Mouse (Mus musculus) thymus, adult 18-20 months (tissue): ENCODE data around the gene Dlg2.

Experiments
- DNase-seq, 2 experiments: peaks; one replicate each; pipeline ENCODE4 v3.0.0; 2022; ENCODE audit warnings: mixed read lengths in 2 of 2

Dlg2 gene

GRCm38 (mm10) chr7:91456796-91457195 is 980.3 kb downstream of the Dlg2 start:
- no peak for DNase-seq

DNA sequence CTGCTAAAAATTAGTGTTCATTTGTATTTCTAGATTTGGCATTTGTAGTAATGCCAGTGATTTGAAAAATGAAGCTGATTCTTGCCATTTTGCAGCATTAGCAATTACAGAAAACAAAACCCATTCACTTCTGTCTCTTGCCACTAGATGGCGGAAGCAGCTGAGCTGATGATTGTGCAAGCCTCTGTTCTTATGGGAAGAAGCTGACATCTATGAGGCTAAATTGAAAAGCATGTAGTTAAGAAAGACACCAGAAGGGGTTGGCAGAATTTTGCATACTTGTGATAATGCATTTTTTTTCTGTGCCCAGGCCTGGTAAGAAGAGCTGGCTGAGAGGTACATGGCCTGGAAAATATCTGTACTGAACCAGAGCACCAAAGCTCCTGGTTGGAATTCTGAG is 980.7 kb downstream of the Dlg2 start:
- no peak for DNase-seq

DNA sequence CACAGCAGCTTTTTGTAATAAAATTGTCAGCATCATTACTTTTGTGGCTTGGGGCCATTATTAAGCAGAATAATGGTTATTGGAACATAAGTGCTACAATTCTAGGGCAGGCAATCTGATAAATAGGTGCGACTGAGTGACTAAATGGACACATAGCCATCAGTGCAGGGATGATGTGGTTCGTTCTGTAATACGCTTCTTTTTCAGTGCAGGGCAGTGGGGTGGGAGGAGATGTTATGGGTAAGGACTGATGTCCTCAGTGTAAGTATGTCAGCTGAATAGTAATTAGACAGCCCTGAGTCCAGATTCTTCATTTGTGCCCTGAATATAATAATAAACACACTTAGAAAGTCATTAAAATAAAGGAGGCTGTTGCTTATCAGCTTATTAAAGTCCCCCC is 984.9 kb downstream of the Dlg2 start:
- no peak for DNase-seq

DNA sequence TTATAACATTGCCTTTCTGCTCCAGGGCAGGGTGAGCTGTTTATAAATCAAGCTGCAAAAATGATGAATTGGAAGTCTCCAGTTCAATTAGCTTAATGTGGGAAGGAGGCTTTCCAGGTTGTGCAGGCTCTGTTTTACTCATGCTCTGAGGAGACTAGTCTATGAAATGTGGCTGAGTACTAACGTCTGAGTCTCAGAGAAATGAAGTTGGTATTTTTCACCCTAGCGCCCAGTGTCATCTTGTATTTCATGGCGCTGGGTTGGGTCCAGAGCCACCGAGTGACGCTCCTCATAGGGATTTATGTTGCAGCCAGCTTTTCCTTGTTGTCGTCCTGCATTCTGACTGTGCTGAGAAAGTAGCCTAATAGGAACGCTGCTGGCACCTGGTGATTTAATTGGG is 986.8 kb downstream of the Dlg2 start:
- DNase-seq: no peak

DNA sequence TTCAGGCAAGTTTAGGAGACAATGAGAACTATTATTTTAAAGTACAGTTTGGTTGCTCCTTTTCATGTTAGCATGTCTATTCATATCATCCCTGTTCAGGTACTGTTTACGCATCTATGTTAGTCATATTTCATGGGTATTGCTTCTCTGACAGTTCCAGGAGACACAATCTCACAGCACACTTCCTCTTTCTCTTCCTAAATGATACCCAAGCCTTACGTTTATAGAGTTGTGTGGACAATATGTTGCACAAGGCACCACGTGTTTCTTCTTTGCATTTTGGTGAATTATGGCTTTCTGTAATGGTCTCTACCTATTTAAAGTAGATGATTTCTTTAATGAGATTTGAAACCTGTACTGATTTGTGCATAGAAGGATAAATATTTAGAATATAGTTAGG is 990.6 kb downstream of the Dlg2 start:
- DNase-seq: no peak

DNA sequence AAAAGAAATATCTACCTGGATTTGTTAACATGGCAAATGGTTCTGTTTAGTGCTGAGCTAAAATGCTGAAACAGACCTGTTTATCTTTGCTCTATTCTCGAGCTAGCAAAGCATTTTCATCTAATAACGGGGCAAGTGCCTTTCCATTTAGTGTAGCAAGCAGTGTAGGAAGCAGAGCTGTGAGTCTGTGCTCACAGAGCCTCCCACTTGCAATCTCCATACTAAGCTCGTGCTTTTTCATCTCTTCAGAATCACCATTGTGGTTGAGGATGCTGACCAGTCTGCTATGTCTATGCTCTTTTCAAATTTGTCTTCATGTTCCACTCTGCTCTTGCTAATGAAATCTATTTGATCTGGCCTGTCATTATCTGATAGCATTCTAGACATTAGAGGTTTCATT is 1002.7 kb downstream of the Dlg2 start:
- DNase-seq: no peak

- no peak for DNase-seq
Observed at GRCm38 (mm10) chr7:91481574-91482197, 1005.2 kb downstream of the Dlg2 start.

GRCm38 (mm10) chr7:91493234-91493633 is 1016.8 kb downstream of the Dlg2 start:
- DNase-seq: no peak

DNA sequence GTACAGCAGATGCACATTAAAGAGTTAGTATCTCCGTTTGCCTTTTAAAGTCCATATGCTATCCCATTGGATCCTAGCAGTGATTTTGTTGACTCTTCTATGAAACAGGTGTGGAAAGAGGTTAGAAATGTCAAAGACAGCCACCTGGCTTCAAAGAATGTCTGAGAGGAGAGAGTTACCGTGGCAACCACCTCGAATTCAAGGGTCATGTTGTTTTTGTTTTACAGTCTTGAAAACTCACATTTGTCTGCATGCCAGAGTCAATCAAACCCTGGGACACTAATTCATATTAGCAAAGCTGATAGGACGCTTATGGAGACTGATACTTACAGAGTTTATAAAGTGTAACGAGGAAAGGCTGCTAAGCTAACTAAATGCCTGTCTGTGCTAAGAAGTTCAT is 1019.1 kb downstream of the Dlg2 start:
- DNase-seq: no peak

DNA sequence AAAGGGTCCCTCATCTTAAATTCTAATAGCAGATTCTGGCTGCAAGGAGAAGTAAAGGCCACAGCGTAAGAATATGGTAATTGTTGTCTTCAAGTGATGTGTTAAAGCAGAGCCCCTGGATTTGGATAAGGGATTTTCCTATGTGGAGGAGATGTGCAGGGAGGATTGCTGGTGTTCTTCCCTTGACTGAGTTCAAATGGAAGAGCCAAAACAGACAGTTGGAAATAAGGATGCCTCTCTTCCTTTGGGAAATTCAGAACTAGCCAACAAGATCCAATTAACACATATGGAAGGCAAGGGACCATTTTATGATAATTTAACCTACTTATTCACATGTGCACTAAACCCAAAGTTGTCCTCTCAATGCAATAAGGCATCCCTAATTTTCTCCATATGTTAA is 1034.6 kb downstream of the Dlg2 start:
- DNase-seq: no peak

DNA sequence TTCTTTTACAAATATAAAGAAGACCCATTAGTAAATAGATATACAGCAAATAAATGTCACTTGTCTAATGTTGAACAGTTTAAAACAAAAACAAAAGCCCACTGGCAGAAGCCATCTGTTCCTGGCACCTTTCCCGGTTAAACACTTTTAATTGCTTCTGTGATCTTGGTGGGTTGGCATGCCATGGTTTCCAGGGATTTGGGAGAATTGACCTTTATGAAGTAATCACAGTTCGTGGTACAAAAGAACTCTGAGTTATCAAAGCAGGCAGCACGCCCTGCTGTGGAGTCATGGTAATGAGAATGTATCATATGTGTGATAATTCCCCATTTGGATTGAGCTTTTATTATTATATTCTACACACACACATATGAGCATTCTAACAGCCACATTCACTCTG is 1038.0 kb downstream of the Dlg2 start:
- no peak for DNase-seq

- no peak for DNase-seq
Observed at GRCm38 (mm10) chr7:91516225-91516624, 1039.8 kb downstream of the Dlg2 start.

- no peak for DNase-seq
Observed at GRCm38 (mm10) chr7:91525859-91526258, 1049.4 kb downstream of the Dlg2 start.

GRCm38 (mm10) chr7:91542597-91543285 is 1066.3 kb downstream of the Dlg2 start:
- DNase-seq: no peak

DNA sequence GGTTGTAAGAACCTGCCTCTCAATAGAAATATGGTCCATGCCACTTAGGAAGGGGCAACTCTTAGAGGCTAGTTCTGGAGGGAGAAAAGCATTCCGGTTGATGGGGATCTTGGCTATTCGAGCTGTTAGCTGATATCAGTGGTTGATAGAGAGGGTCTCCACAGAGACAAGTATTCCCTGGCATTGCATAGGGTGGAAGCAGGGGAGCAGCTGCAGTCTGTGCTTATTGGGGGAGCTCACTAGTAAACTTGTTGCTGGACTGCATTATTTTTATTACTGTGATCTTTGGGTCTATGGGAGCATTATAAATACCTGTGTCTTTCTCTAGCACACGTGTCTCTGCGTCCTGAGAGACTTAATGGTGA is 1066.8 kb downstream of the Dlg2 start:
- no peak for DNase-seq

DNA sequence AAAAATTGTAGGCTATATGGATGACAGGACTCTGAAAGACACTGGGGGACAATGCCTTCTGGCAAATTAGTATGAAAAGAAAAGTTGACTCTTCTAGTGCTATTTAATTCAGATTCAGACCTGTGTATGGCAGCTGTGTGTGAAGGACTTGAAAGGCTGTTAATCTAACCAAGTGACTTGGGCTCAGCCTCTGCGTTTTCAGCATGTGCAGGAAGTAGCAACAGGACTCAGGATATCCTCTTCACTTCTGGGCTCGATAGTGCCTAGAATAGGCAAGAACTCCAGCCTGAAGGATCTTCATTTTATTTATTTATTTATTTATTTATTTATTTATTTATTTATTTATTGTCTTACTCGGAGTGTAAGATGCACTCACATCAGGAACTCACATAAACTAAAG is 1068.1 kb downstream of the Dlg2 start:
- DNase-seq: no peak

GRCm38 (mm10) chr7:91548796-91549195 is 1072.3 kb downstream of the Dlg2 start:
- no peak for DNase-seq

DNA sequence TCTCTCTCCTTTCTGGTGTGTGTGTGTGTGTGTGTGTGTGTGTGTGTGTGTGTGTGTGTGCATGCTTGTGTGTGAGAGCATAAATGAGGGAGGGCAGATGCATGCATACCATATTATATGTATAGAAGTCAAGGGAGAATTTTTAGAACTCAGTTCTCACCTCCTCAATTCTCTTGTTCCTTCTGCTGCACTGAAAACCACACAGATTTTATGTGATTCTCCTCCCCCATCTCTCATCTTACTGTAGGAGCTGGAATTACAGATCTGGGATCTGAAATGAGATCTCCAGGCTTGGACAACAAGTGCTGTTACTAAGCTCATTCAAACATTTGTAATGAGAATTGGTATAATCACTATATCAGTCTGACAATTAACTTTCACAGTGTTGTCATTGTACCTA is 1081.1 kb downstream of the Dlg2 start:
- no peak for DNase-seq

- DNase-seq: no peak
Observed at GRCm38 (mm10) chr7:91567423-91567822, 1091.0 kb downstream of the Dlg2 start.

GRCm38 (mm10) chr7:91570969-91571368 is 1094.5 kb downstream of the Dlg2 start:
- DNase-seq: no peak

GRCm38 (mm10) chr7:91572666-91573065 is 1096.2 kb downstream of the Dlg2 start:
- DNase-seq: no peak

- DNase-seq: no peak
Observed at GRCm38 (mm10) chr7:91573321-91573720, 1096.8 kb downstream of the Dlg2 start.

DNA sequence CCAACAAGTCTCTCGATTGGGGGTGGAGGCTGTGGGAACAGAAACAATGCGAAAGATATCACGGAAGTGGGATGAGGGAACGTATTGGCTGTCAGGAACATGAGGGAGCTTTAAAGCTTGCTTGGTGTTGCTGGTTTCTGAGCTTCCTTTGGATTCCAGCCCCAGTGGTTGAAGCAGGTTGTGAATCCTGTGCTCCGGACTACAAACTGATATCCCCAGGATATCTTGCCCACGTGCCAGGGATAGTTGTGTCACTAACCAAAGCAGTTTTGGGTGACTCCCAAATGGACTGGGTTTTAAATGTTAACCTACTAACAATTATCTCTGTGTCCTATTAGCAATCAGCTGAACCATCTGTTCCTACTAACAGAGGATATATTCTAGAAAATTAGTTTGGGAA is 1099.7 kb downstream of the Dlg2 start:
- DNase-seq: no peak

GRCm38 (mm10) chr7:91582203-91582602 is 1105.7 kb downstream of the Dlg2 start:
- no peak for DNase-seq

DNA sequence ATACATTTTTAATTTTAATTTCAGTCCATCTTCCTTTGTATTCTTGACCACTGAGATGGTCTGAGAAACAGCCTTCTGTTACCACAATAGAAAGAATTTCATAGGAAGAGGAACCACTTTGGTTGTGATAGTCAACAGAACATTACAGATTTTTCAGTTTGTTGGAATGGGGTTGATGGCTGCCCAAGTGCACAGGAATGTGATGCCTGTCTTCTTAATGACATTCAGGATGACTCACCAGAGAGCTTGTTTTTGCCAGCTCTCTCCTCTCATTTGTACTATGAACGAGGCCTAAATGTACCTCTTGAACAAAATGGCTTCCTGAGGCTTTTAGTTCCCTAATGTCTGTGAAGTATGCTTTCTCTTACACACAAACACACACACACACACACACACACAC is 1107.1 kb downstream of the Dlg2 start:
- DNase-seq: no peak
